Mouse (Mus musculus): ENCODE measurements around the gene Gm36028.

- TF ChIP-seq CTCF (conservative IDR thresholded peaks at IDR 0.05; ENCODE audit: insufficient read depth, insufficient read length, low read depth, low read length) (no peak), POLR2A (IDR thresholded peaks at IDR 0.05; ENCODE audit: low read depth, low read length) (no peak)
Measured at GRCm38 (mm10) chr16:37824778-37825505, 36.0 kb downstream of the Gm36028 start.
